Mouse (Mus musculus): ENCODE data around the gene Sod3. TPM values are rescaled to one million over a fixed set of nuclear protein-coding genes. Genes with fewer than 3 reads are reported as not detected.

Sod3 gene
- polyA plus RNA-seq (2012; ENCODE audit: low replicate concordance) = 0.29 and 0.35 TPM in 2 replicates

DNA sequence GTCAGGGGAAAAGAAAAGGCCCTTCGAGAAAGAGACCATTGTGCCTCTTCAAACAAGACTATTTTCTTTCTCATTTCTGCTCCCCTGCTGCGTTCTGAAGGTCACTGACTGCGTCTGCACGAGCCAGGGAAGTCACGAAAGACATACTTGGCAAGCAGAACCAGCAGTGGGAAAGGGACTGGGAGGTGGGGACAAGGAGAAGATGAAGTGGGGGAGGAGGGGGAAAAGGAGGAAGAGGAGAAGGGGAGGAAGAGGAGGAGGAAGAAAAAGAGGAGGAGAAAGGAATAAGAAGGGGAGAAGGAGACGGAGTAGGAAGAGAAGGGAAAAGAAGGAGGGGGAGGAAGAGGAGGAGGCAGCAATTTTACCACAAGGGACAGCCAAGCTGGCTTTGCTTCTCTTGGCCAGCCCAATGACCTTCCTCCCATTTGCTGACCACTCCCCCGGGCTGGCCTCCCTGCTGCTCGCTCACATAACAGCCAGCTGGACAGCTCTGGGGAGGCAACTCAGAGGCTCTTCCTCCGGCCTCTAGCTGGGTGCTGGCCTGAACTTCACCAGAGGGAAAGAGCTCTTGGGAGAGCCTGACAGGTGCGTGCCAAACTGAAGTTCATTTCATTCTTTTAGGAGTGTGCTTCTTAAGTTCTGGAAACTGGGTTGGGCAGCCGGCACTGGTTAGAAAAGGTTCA is at the start of gene Sod3:
Sod3 (plus strand) TSS at position 324 of the 683 bp plus-strand sequence.

Other genes starting within 250 kb of the Sod3 start
- gene Dhx15, start 173.3 kb upstream of the Sod3 start, polyA plus RNA-seq (2012; ENCODE audit: low replicate concordance) = 55.9 and 56.2 TPM in 2 replicates
- 0.22 TPM in 1 of 2 replicates, not detected in the other for gene Ccdc149, start 107.7 kb downstream of the Sod3 start, polyA plus RNA-seq (2012; ENCODE audit: low replicate concordance)
- not detected in 2 replicates for gene Lgi2, start 202.7 kb downstream of the Sod3 start, polyA plus RNA-seq (2012; ENCODE audit: low replicate concordance)